Mouse (Mus musculus) cerebellum, adult 9-10 months (tissue): Measurements from ENCODE around the gene Gnb1.
"Not testable (repeated sequence)": the region's sequence is repeated elsewhere in the genome, so short reads cannot be mapped to it uniquely, and the experiment has no call there.

Experiments
- DNase-seq: peaks from one replicate; pipeline ENCODE4 v3.0.0; 2022

Gene Gnb1

GRCm38 (mm10) chr4:155554880-155555279, 63.7 kb downstream of the Gnb1 start:
- no peak for DNase-seq

- no peak for DNase-seq
Observed at GRCm38 (mm10) chr4:155555464-155555863, 64.3 kb downstream of the Gnb1 start.

- DNase-seq, result no peak
Observed at GRCm38 (mm10) chr4:155559454-155559853, 68.3 kb downstream of the Gnb1 start.

GRCm38 (mm10) chr4:155560932-155561331, 69.8 kb downstream of the Gnb1 start:
- no peak for DNase-seq

GRCm38 (mm10) chr4:155561661-155562442, 70.7 kb downstream of the Gnb1 start, which contains the start of gene Nadk:
Gene Nadk, plus strand, starts transcription at chr4:155562378.
- peak; percentile 66 for DNase-seq

GRCm38 (mm10) chr4:155562725-155563399, 71.7 kb downstream of the Gnb1 start:
- peak; percentile 81 for DNase-seq

- DNase-seq, result peak; percentile 96
Observed at GRCm38 (mm10) chr4:155563400-155564231, 72.5 kb downstream of the Gnb1 start.

- DNase-seq, result peak; percentile 60
Observed at GRCm38 (mm10) chr4:155564315-155565069, 73.3 kb downstream of the Gnb1 start.

GRCm38 (mm10) chr4:155566555-155566954, 75.4 kb downstream of the Gnb1 start:
- no peak for DNase-seq

GRCm38 (mm10) chr4:155568170-155568569, 77.0 kb downstream of the Gnb1 start:
- DNase-seq, result peak; percentile 64

GRCm38 (mm10) chr4:155568632-155569370, 77.6 kb downstream of the Gnb1 start:
- no peak for DNase-seq

GRCm38 (mm10) chr4:155569818-155570217, 78.7 kb downstream of the Gnb1 start:
- DNase-seq, result no peak

GRCm38 (mm10) chr4:155570315-155570714, 79.2 kb downstream of the Gnb1 start:
- not testable (repeated sequence) for DNase-seq

- DNase-seq, result no peak
Observed at GRCm38 (mm10) chr4:155571442-155571841, 80.3 kb downstream of the Gnb1 start.

- DNase-seq, result no peak
Observed at GRCm38 (mm10) chr4:155573155-155573554, 82.0 kb downstream of the Gnb1 start.

GRCm38 (mm10) chr4:155573876-155574275, 82.7 kb downstream of the Gnb1 start:
- DNase-seq, result no peak

- DNase-seq, result no peak
Observed at GRCm38 (mm10) chr4:155574931-155575330, 83.8 kb downstream of the Gnb1 start.

- DNase-seq, result no peak
Observed at GRCm38 (mm10) chr4:155575521-155575920, 84.4 kb downstream of the Gnb1 start.

- DNase-seq, result no peak
Observed at GRCm38 (mm10) chr4:155577132-155577531, 86.0 kb downstream of the Gnb1 start.

GRCm38 (mm10) chr4:155577741-155578140, 86.6 kb downstream of the Gnb1 start:
- DNase-seq, result no peak

- DNase-seq, result no peak
Observed at GRCm38 (mm10) chr4:155578336-155579125, 87.4 kb downstream of the Gnb1 start.
